Mouse (Mus musculus) stomach, embryonic 14.5 days (tissue): ENCODE data around the gene Itga10. TPM values are rescaled to one million over a fixed set of nuclear protein-coding genes. Genes with fewer than 3 reads are reported as not detected.
"Not testable (repeated sequence)": the region's sequence is repeated elsewhere in the genome, so short reads cannot be mapped to it uniquely, and the experiment has no call there.

ENCODE experiments used
- ATAC-seq: fragments of 200-750 bp; cut with Nextera tagmentation; 2 replicates; pipeline ENCODE4 v1.8.0; 2017; ENCODE audit warnings: low read depth, moderate TSS enrichment; ENCODE audit not compliant: insufficient number of reproducible peaks, insufficient read depth, low FRiP score
- H3K27ac ChIP-seq: fragments of 300-500 bp; sonication (generic); 2 replicates; pipeline ENCODE4 v1.5.1; 2014; ENCODE audit warnings: mild to moderate bottlenecking, low read length, moderate library complexity, mixed read lengths
- H3K27me3 ChIP-seq: fragments of 300-500 bp; sonication (generic); 2 replicates; pipeline ENCODE4 v1.6.1; 2014; ENCODE audit warnings: low read length, control low read depth, mixed read lengths; ENCODE audit not compliant: control insufficient read depth, insufficient read depth
- H3K36me3 ChIP-seq: fragments of 300-500 bp; sonication (generic); 2 replicates; pipeline ENCODE4 v1.6.1; 2014; ENCODE audit warnings: mild to moderate bottlenecking, control low read depth, low read length, moderate library complexity, mixed read lengths; ENCODE audit not compliant: control insufficient read depth, insufficient read depth
- H3K4me1 ChIP-seq: fragments of 300-500 bp; sonication (generic); 2 replicates; pipeline ENCODE4 v1.6.1; 2014; ENCODE audit warnings: low read length, control low read depth, mixed read lengths; ENCODE audit not compliant: control insufficient read depth, insufficient read depth
- H3K4me2 ChIP-seq: fragments of 300-500 bp; sonication (generic); replicated peaks from 2 replicates; pipeline ENCODE4 v1.6.1; 2014; ENCODE audit warnings: low read depth, low read length, control low read depth
- H3K4me3 ChIP-seq: fragments of 300-500 bp; sonication (generic); 2 replicates; pipeline ENCODE4 v1.5.1; 2014; ENCODE audit warnings: low read depth, low read length, control low read depth
- H3K9ac ChIP-seq: fragments of 300-500 bp; sonication (generic); replicated peaks from 2 replicates; pipeline ENCODE4 v1.6.1; 2014; ENCODE audit warnings: low read depth, mild to moderate bottlenecking, control low read depth, low read length, moderate library complexity, mixed read lengths
- H3K9me3 ChIP-seq: fragments of 300-500 bp; sonication (generic); 2 replicates; pipeline ENCODE4 v1.6.1; 2016; ENCODE audit warnings: low read depth, low read length, control low read depth; ENCODE audit not compliant: control insufficient read depth
- WGBS: fragments of 180-500 bp; shearing (Covaris S2); extraction: QIAGEN DNeasy Blood & Tissue Kit; methylation state at CpG from one replicate; pipeline ENCODE4 v1.1.7; 2014; 5-methylcytosine and 5-hydroxymethylcytosine counted together
- polyA plus RNA-seq: library from polyadenylated mRNA; unstranded; fragments of >200 nt; fragmentation: Nextera tagmentation; extraction: Ambion mirVana; gene quantifications from 2 replicates; pipeline ENCODE4 v1.2.1, GENCODE M21; 2014

Itga10 gene
- polyA plus RNA-seq, 1 experiment from 2014 or later = 1.00 TPM

- WGBS = 29% methylated on average over 12 of the region's 12 CpGs
- H3K9ac ChIP-seq = no peak overlapping the region
- H3K4me2 ChIP-seq = no peak overlapping the region
- H3K27ac ChIP-seq = no peak overlapping the region
- H3K9me3 ChIP-seq = no peaks in the 10 kb centered on the region
- no peak for ATAC-seq
- no peaks in the 10 kb centered on the region for H3K4me1 ChIP-seq
- H3K36me3 ChIP-seq = no peaks in the 10 kb centered on the region
- no peaks in the 10 kb centered on the region for H3K27me3 ChIP-seq
- H3K4me3 ChIP-seq = no peak overlapping the region
These were observed 35.0 kb downstream of the Itga10 start for GRCm38 (mm10) chr3:96680269-96680956.

- no peaks in the 10 kb centered on the region for H3K27me3 ChIP-seq
- WGBS = 94% methylated on average over 3 of the region's 3 CpGs
These were observed 38.1 kb downstream of the Itga10 start for GRCm38 (mm10) chr3:96683496-96683895.

GRCm38 (mm10) chr3:96684151-96684821 lies 38.9 kb downstream of the Itga10 start:
- no peaks in the 10 kb centered on the region for H3K9me3 ChIP-seq
- no peak overlapping the region for H3K27ac ChIP-seq
- H3K36me3 ChIP-seq = no peaks in the 10 kb centered on the region
- H3K4me3 ChIP-seq = peak overlapping the region; percentile 10; the same call in 1 of the 2 replicates
- peak overlapping the region; percentile 38 for H3K4me2 ChIP-seq
- H3K4me1 ChIP-seq = no peaks in the 10 kb centered on the region
- no peak overlapping the region for H3K9ac ChIP-seq
- H3K27me3 ChIP-seq = no peaks in the 10 kb centered on the region
- ATAC-seq = no peak
- 45% methylated on average over 17 of the region's 17 CpGs for WGBS

More at GRCm38 (mm10) chr3:96683496-96683895, 38.1 kb downstream of the Itga10 start:
- no peak overlapping the region for H3K27ac ChIP-seq
- no peaks in the 10 kb centered on the region for H3K9me3 ChIP-seq
- H3K9ac ChIP-seq = no peak overlapping the region
- H3K4me3 ChIP-seq = no peak overlapping the region
- no peaks in the 10 kb centered on the region for H3K36me3 ChIP-seq
- no peaks in the 10 kb centered on the region for H3K4me1 ChIP-seq
- no peak for ATAC-seq
- H3K4me2 ChIP-seq = no peak overlapping the region

- Histone ChIP-seq H3K27me3 (no peaks in the 10 kb centered on the region), H3K9me3 (no peaks in the 10 kb centered on the region), H3K4me1 (no peaks in the 10 kb centered on the region), H3K9ac (0 out of 2 replicates have a peak overlapping the region, but pooled peaks have one; percentile 2), H3K36me3 (no peaks in the 10 kb centered on the region), H3K4me3 (peak overlapping the region; percentile 10; the same call in 1 of the 2 replicates), H3K27ac (no peak overlapping the region), H3K4me2 (peak overlapping the region; percentile 38)
- no peak for ATAC-seq
- WGBS = 22% methylated on average over 28 of the region's 28 CpGs
These were observed 39.4 kb downstream of the Itga10 start for GRCm38 (mm10) chr3:96684822-96685156.

- not testable (repeated sequence) for H3K27ac ChIP-seq, H3K27me3 ChIP-seq, H3K4me1 ChIP-seq, H3K4me2 ChIP-seq, H3K4me3 ChIP-seq, H3K36me3 ChIP-seq, ATAC-seq, H3K9me3 ChIP-seq, H3K9ac ChIP-seq
- WGBS = 93% methylated on average over 5 of the region's 5 CpGs
These were observed 40.7 kb downstream of the Itga10 start for GRCm38 (mm10) chr3:96686057-96686456.

GRCm38 (mm10) chr3:96688854-96689253 lies 43.5 kb downstream of the Itga10 start:
- H3K27ac ChIP-seq = no peak overlapping the region
- ATAC-seq = no peak
- no peaks in the 10 kb centered on the region for H3K36me3 ChIP-seq
- no peaks in the 10 kb centered on the region for H3K4me1 ChIP-seq
- H3K9ac ChIP-seq = no peak overlapping the region
- no peaks in the 10 kb centered on the region for H3K27me3 ChIP-seq
- no peak overlapping the region for H3K4me3 ChIP-seq
- H3K4me2 ChIP-seq = no peak overlapping the region
- WGBS = 74% methylated on average over 11 of the region's 11 CpGs
- H3K9me3 ChIP-seq = no peaks in the 10 kb centered on the region

GRCm38 (mm10) chr3:96690298-96690697 lies 44.9 kb downstream of the Itga10 start:
- no peak overlapping the region for H3K9ac ChIP-seq
- no peak overlapping the region for H3K4me2 ChIP-seq
- WGBS = 58% methylated on average over 3 of the region's 3 CpGs
- no peak overlapping the region for H3K4me3 ChIP-seq
- no peaks in the 10 kb centered on the region for H3K9me3 ChIP-seq
- no peak overlapping the region for H3K27ac ChIP-seq
- H3K27me3 ChIP-seq = no peaks in the 10 kb centered on the region
- no peaks in the 10 kb centered on the region for H3K36me3 ChIP-seq
- ATAC-seq = no peak
- H3K4me1 ChIP-seq = no peaks in the 10 kb centered on the region

- WGBS = 21% methylated on average over 3 of the region's 3 CpGs
- H3K27ac ChIP-seq = peak overlapping the region; percentile 40; the same call in 1 of the 2 replicates
These were observed 47.1 kb downstream of the Itga10 start for GRCm38 (mm10) chr3:96692506-96692905.

More at GRCm38 (mm10) chr3:96692506-96692905, 47.1 kb downstream of the Itga10 start:
- Histone ChIP-seq H3K36me3 (no peaks in the 10 kb centered on the region), H3K4me3 (no peak overlapping the region), H3K4me1 (peaks cover 7% of the 10 kb centered on the region), H3K27me3 (no peaks in the 10 kb centered on the region), H3K9me3 (no peaks in the 10 kb centered on the region), H3K4me2 (no peak overlapping the region), H3K9ac (no peak overlapping the region)
- no peak for ATAC-seq
